Mouse (Mus musculus): ENCODE data around the gene Shbg. TPM values are rescaled to one million over a fixed set of nuclear protein-coding genes. Genes with fewer than 3 reads are reported as not detected.
"Not testable (repeated sequence)": the region's sequence is repeated elsewhere in the genome, so short reads cannot be mapped to it uniquely, and the experiment has no call there.

Shbg gene
- total RNA-seq, 2 experiments from 2014 or later = not detected

DNA sequence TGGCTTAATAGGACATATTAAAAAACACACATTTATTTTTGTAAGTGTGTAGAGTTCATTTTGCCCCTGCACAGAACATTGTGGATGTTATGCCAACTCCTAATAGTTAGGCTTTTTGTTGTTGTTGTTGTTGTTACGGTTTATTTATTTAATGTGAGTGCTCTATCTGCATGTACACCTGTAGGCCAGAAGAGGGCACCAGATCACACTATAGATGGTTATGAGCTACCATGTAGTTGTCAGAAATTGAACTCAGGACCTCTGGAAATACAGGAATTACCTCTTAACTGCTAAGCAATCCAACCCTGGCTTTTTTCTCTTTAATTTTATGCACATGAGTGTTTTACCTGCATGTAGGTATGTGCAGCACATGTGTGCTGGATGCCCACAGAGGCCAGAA is 12.1 kb upstream of the Shbg start:
- DNase-seq = no peak

DNA sequence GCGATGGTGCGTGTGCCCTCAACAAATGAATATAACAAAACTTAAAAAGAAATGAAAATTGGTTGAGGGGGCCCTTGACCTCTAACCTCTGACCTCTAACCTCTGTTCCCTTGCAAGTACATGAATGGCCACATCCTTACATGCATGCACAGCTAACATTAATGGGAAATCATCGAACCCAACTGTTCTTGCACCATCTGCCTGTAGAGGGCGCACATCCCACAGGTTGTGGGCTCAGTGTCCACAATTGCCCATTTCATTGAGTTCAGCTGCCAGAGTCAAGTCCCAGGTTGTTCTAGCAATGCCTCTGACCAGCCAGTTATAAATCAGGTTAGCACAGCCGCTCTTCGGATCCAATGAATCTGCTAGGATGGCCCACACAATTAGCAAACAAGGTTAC is 10.6 kb upstream of the Shbg start:
- DNase-seq = peak; percentile 78

GRCm38 (mm10) chr11:69624339-69624738 is 6.6 kb upstream of the Shbg start:
- not testable (repeated sequence) for DNase-seq

- DNase-seq = no peak
Measured at GRCm38 (mm10) chr11:69623006-69623405, 5.3 kb upstream of the Shbg start.

DNA sequence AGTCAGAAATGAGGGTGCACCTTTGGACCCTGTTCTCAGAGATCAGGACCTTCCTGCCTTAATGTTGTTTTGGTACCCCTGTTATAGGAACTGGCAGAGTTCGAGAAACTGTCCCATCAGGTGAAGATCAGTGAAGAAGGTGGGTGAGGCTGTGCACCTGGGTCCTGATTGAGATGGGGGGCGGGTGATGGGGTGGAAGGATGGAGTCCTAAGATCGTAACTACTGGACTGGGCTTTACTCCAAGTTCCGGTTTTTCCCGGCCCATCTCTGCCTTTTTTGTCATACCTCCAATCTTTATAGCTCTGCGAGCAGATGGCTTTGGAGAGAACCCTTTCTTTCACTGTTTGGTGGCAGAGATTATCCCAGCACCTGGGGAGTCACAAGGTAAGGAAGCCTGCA is 4.7 kb upstream of the Shbg start:
- DNase-seq = no peak

DNA sequence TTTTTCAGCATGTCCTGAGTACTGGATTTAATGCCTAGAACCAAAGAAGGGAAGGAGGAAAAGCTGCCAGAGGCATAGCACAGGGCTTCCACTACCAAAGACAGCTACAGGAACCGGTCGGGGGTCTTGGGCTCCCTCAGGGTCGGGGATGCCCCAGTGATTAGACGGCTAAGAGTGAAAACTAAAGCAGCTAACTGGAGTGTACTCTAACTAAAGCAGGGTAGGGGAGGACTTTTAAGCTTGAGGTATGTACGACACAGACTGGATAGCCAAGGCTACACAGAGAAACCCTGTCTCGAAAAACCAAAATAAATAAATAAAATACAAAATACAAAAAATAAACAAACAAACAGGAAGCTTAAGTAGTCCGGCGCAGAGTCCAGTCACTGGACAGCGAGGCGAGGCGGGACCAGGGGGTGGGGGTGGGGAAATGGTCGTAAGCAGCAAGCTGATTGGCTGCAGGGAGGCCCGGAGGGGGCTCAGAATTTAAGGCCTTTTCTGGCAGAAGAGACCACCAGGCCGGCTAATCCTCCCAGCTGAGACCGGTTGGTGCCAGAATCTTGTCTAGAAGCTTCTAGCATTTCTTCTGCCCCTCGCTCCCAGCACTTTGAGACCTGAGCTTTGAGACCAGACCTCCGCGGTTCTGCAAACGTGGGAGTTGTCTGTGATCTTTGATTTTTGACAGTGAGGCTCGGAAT is 4.0 kb upstream of the Shbg start, which contains the start of gene Sat2:
Sat2 (plus strand) TSS at position 454 of the 698 bp plus-strand sequence.
- peak; percentile 63 for DNase-seq

GRCm38 (mm10) chr11:69620394-69621081 is 2.8 kb upstream of the Shbg start:
- no peak for DNase-seq

DNA sequence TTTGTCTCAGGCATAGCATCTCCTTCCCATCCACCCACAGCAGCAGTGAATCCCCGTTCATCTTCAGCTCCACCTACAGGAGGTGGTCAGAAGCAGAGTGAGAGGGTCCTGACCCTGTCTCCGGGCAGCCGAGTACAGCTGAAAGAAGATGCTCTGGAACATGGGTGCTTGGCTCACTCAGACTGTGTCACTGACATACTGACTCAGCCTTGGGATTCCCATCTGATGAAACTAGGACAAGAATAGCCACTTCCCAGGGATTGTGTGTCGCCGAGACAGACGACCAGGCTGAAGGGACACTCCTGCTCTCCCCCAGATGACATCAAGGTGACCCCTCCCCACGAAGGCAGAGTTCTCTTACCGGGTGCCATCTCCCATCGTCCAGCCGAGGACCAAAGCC is 924 bp downstream of the Shbg start:
- no peak for DNase-seq

DNA sequence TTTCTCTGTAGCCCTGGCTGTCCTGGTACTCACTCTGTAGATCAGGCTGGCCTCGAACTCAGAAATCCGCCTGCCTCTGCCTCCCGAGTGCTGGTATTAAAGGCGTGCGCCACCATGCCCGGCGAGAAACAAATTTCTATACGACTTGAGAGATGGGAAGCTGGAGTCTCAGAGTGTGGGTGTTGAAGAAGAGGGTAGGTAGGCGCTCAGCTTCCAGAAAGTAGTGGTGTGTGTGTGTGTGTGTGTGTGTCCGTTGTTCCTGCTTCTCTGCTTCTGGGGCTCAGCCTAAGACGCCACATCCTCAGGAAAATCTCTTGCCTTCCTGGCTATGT is 3.5 kb downstream of the Shbg start:
- not testable (repeated sequence) for DNase-seq

- peak; percentile 94 for DNase-seq
Measured at GRCm38 (mm10) chr11:69613553-69614256, 4.0 kb downstream of the Shbg start.

- DNase-seq = no peak
Measured at GRCm38 (mm10) chr11:69610899-69611298, 6.8 kb downstream of the Shbg start.

- DNase-seq = no peak
Measured at GRCm38 (mm10) chr11:69609416-69609815, 8.3 kb downstream of the Shbg start.

DNA sequence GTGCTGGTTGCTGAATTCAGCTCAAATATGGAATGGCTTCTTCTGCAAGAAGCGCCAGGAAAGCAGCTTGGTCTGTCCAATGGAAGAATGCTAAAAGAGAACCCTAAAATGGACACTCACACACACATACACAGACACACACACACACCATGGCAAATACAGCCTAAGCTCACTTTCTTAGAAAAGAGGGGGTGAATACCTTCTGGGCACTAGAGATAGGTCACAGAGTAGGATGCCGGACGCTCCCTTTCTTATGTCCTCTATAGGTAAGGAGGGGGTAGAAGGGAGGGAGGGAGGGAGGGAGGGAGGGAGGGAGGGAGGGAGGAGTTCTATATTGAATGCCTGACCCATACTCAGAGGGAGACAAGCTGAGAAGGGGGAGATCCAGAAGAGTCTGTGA is 9.2 kb downstream of the Shbg start:
- DNase-seq = no peak

DNA sequence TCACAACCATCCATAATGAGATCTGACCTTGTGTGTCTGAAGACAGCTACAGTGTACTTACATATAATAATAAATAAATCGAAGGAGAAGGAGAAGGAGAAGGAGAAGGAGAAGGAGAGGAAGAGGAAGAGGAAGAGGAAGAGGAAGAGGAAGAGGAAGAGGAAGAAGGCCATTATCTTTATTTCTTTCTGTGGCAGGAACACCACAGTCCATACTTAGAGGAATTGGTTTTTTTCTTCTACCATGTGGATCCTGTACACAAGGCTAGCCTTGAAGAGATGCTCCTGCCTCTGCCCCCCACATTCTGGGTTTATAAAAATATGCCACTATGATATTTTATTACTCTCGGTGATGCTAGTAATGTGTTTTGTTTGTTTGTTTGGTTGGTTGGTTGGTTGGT is 10.9 kb downstream of the Shbg start:
- DNase-seq = no peak

DNA sequence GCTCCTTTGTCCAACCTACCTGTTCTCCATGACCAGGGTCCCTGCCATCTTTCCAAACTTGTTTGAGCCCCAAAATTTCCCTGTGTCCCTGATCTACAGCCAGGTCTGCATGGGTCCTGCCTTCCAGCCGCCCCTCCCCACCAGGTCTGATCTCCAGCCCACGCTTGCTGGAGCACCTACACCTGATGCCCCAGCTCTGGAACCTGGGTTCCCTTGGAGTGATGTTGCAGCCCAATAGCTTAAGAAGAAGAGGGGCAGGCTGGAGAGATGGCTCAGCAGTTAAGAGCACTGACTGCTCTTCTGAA is 11.3 kb downstream of the Shbg start:
- DNase-seq = no peak

DNA sequence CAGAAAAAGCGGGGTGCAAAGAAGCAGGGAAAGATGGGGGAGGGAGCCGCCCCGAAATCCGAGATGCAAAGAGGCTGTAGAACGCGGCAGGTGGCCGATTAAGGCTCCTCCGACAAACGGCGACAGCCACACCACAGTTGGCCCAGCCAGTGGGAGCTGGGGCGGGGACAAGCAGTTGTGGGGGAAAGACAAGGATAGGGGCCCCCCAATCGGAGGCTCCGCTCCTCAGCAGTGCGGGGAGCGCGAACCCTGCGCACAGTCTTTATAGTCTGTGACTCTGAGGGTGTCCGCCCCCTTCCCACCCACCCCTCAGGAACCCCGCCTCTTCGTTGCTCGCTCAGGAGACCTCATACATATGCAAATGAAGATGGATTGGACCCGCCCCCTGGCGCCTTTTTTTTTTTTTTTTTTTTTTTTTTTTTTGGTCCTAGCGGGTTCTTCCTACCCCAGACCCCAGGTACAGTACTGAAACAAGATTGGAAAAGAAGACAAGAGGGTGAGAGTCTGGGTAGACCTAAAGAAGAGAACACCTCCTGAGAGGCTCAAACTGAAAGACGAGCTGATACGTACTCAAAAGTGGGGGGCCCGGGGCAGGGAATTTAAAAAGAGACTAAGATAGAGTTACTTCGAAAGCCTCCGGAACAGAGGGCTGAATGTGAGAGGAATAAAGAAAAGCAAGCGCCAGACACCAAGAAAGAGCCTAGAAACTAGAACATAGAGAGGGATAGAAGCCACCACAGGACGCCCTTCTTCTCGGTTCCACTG is 11.8 kb downstream of the Shbg start, which contains the start of gene Atp1b2:
Atp1b2 (minus strand) TSS at position 217 of the 765 bp plus-strand sequence.
- DNase-seq = peak; percentile 79

DNA sequence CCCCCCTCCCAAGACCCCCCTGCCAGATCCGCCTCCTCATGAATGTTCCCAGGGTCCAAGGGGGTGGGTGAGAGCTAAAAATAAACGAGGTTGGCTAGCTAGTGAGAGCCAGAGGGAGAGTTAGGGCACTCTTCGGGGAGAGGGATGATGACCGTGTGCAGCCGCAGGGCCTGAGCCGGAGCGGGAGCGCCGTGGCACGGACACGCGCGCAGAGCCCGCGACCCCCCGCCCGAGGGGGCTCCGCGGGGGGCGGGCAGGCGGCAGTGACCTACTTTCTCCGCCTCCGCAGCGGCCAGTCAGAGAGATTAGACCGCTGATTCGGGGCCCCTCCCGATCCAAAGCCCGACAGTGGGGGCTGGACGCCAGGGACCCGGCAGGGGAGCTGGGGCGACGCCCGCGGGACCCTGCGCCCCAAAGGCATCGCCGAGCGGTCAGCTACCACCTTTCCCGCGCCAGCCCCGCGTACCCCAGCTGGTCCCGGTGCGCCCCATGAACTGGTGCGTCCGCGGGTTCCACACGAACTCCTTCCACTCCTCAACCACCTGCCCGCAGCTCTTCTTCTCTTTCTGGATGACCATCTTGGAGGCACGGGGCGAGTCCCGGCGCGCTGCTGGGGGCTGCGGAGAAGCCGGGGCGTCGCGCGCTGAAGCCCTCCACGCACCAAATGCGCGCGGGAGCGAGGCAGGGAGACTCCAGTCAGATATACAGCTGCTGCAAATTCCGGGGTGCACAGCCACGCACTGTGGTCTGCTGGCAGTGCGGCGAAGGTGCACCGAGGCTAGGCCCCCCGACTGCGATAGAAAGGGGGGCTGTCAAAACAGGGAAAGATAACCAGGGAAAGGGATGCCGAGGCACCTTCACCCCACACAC is 12.7 kb downstream of the Shbg start:
- DNase-seq = peak; percentile 28

GRCm38 (mm10) chr11:69604347-69604746 is 13.4 kb downstream of the Shbg start:
- DNase-seq = no peak

DNA sequence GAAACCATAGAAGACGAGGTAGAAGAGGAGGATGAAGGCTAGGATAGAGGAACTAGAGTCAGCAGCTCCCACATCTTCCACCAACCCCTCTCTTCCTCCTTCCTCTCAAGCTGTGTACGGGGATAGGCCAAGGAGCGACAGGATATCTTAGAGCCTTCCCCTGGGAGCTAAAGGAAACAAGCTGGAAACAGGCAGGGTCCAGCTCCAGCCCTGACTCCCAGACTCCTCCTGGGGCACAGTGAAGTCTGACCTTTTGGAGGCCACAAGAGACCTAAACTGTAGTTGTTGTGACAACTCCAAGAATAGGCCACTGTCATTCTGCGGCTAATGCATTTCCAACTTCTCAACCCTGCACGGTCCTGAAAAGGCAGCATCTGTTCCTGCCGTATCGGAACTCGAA is 14.2 kb downstream of the Shbg start:
- peak; percentile 36 for DNase-seq

DNA sequence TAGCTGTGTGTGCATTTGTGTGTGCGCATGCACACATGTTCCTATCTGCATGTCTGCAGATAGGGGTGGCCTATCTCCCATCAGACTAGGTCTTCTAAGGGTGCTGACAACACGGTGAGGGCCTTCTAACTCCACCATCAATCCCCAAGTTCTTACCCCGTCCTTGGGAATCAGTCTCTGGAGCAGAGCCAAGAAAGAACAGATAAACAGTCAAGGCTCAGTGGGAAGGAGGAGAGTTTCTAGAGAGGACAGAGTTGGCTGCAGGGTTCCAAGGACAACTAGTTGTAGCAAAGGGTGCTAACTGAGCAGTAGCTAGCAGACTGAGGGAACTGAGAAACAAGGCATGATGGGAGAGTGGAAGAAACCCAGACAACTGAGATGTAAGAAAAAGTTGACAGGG is 15.9 kb downstream of the Shbg start:
- DNase-seq = no peak

GRCm38 (mm10) chr11:69600098-69600497 is 17.6 kb downstream of the Shbg start:
- peak; percentile 87 for DNase-seq

DNA sequence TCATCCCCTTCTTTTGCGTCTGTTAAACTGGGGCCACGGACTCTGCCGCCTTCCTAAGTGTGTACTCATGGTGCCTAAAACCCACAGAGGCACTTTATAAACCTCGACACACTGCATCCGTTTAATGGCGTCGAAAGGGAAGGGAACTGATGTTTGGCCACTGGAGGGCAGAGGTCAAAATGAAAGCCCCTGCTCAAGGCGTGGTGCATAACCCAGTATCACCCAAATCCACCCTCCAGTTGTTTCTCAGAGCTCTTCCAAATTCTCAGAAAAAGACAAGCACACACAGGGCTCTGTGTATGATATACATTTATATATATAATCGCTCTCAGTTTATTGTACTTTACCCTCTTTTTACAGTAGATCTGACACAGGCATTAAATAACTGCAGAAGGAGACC is 18.3 kb downstream of the Shbg start:
- DNase-seq = no peak

Data from heart, postnatal 4 days (tissue).